Mouse (Mus musculus): Measurements from ENCODE around the gene Adamtsl1. TPM values are rescaled to one million over a fixed set of nuclear protein-coding genes. Genes with fewer than 3 reads are reported as not detected.

Gene Adamtsl1
- 10.4 and 12.5 TPM in 2 replicates for polyA plus RNA-seq (2015; fragmentation: Nextera tagmentation; extraction: Ambion mirVana)

GRCm38 (mm10) chr4:85513792-85514191 lies at the start of gene Adamtsl1:
Adamtsl1 (plus strand) TSS chr4:85514172.

Measured in skeletal muscle tissue, postnatal 0 days (tissue).